Mouse (Mus musculus) midbrain, embryonic 10.5 days (tissue): Measurements from ENCODE around the gene Gm17018. TPM values are rescaled to one million over a fixed set of nuclear protein-coding genes. Genes with fewer than 3 reads are reported as not detected.
"Not testable (repeated sequence)": the region's sequence is repeated elsewhere in the genome, so short reads cannot be mapped to it uniquely, and the experiment has no call there.

Experiments
- DNase-seq: peaks from one replicate; pipeline ENCODE4 v3.0.0-alpha.2; 2017; ENCODE audit warnings: low spot score
- H3K27ac ChIP-seq: fragments of 300-500 bp; sonication (generic); replicated peaks from 2 replicates; pipeline ENCODE4 v1.5.1; 2016; ENCODE audit warnings: mild to moderate bottlenecking
- H3K27me3 ChIP-seq: fragments of 300-500 bp; sonication (generic); 2 replicates; pipeline ENCODE4 v1.6.1; 2016; ENCODE audit warnings: low read depth, mild to moderate bottlenecking; ENCODE audit not compliant: poor library complexity, severe bottlenecking
- H3K36me3 ChIP-seq: fragments of 300-500 bp; sonication (generic); 2 replicates; pipeline ENCODE4 v1.6.1; 2016; ENCODE audit warnings: mild to moderate bottlenecking, moderate library complexity
- H3K4me1 ChIP-seq: fragments of 300-500 bp; sonication (generic); 2 replicates; pipeline ENCODE4 v1.6.1; 2016
- H3K4me3 ChIP-seq: fragments of 300-500 bp; sonication (generic); 2 replicates; pipeline ENCODE4 v1.5.1; 2016; ENCODE audit warnings: mild to moderate bottlenecking, moderate library complexity
- H3K9me3 ChIP-seq: fragments of 300-500 bp; sonication (generic); replicated peaks from 2 replicates; pipeline ENCODE4 v1.6.1; 2016; ENCODE audit warnings: mild to moderate bottlenecking
- WGBS: fragments of 180-500 bp; shearing (Covaris S2); methylation state at CpG from one replicate; pipeline ENCODE4 v1.1.7; 2016; 5-methylcytosine and 5-hydroxymethylcytosine counted together
- polyA plus RNA-seq: library from polyadenylated mRNA; unstranded; fragments of >200 nt; fragmentation: Nextera tagmentation; extraction: Ambion mirVana; gene quantifications from 2 replicates; pipeline ENCODE4 v1.2.1, GENCODE M21; 2016

Gene Gm17018
- polyA plus RNA-seq, 1 experiment from 2014 or later: 47.9 TPM

DNA sequence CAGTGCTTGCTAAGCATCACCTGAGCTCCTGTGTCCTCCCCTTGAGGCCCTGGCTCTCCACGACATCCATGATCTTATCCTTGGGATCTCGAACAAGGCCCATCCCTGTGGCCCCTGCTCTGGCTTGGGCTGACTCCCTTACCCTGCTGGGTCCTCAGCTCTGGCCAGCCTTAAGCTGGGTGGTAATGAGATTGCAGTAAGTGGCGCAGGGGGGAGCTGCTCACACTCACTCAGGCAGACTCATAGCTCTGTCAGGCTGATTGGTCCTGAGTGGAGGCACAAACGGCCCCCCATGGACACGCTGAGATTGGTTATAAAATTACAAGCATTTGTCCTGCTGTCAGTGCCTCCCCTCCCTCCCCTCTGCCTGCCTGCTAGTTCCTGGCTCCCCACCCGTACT is 24.5 kb upstream of the Gm17018 start:
- no peaks in the 10 kb centered on the region for H3K9me3 ChIP-seq
- 68% methylated on average over 6 of the region's 6 CpGs for WGBS
- peaks cover 3% of the 10 kb centered on the region for H3K4me1 ChIP-seq
- no peak overlapping the region for H3K4me3 ChIP-seq
- no peaks in the 10 kb centered on the region for H3K36me3 ChIP-seq
- peaks cover 66% of the 10 kb centered on the region for H3K27me3 ChIP-seq
- no peak overlapping the region for H3K27ac ChIP-seq
- DNase-seq: no peak

DNA sequence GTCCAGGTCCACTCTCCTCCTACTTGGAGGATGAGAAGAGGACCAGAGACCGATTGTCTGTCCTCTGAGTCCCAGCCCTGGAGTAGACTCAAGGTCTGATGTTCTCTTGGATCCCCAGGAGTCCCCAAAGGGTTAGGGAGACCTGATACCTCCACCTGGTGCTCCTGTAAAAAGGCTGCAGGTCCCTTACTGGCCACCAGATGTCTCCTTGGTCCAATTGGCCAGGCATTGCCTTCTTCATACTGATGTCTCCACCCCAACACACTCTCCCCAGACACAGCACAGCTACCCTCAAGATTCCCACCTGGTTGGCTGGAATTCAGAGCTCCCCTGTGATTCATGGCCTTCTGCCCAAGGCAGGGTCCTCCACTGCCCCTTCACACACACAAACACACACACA is 22.9 kb upstream of the Gm17018 start:
- WGBS: 62% methylated on average over 1 of the region's 1 CpGs

DNA sequence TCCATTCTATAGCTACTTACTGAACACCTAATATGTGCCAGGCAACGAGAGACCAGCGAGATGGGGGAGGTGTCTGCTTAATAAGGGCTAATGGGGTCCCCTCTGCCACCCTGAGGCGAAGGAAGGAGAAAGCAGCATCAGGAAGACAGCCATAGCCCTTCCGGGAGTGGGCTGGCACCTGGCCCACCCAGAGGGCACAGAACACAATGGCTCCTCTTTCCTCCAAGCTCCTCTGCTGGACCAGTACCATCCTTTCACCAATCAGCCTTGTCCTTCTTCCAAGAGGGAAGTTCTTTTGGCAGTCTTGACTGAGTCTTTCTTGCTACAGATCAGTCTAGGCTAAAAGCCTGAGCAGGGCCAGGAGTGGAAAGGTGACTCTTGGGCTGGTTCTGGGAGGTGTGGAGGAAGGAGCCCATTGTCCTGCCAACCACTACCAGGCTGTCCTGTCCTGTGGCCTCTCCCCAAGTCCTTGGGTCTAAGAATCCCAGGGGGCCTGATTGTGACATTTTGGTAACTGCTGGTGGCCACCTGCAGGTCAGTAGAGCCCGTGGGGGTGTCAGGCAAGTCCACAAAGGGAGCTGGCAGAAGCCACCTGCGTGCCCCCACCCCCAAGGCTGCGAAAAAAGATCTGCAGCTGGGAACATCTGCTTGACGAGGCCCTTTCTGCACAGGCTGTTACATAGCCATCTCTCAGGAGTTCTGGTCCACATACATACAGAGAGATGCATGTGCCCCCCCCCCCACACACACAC is 19.6 kb upstream of the Gm17018 start:
- H3K36me3 ChIP-seq: no peaks in the 10 kb centered on the region
- no peak for DNase-seq
- H3K9me3 ChIP-seq: no peaks in the 10 kb centered on the region
- WGBS: 25% methylated on average over 8 of the region's 8 CpGs
- H3K4me3 ChIP-seq: peak overlapping the region; percentile 60
- H3K27me3 ChIP-seq: peaks cover 93% of the 10 kb centered on the region
- peaks cover 31% of the 10 kb centered on the region for H3K4me1 ChIP-seq
- H3K27ac ChIP-seq: peak overlapping the region; percentile 77

More for the DNA sequence above, 22.9 kb upstream of the Gm17018 start:
- Histone ChIP-seq H3K27me3 (peaks cover 82% of the 10 kb centered on the region), H3K36me3 (no peaks in the 10 kb centered on the region), H3K27ac (no peak overlapping the region), H3K9me3 (no peaks in the 10 kb centered on the region), H3K4me3 (no peak overlapping the region), H3K4me1 (peaks cover 14% of the 10 kb centered on the region)
- peak; percentile 43 for DNase-seq

DNA sequence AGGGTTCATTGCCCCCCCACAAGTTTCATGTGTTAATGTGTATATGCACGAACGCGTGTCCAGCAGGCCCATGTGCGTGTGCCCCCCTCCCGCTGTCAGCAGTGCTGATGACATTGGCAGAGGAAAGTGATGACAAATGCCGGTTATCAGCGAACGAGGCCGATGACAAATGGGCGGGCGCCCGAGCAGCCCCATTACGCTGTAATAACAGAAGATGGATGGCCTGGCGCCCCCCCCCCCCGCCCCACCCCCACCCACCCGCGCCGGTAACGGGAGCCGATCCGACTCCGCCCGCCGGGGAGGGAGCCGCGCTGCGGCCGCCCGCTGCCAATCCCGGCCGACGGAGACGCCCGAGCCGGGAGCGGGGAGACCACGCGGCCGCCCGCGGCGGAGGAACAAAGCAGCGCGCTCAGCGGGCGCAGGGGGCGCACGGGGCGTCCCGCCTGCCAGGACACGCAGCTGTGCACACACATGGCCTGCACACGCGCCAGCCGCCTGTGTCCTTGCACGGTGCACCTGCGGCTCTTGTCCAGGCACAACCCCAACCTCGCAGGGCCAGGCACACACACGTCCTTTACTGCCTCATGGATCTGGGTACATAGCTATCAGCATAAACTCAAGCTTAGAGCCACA is 18.9 kb upstream of the Gm17018 start:
- peak; percentile 70 for DNase-seq
- Histone ChIP-seq H3K36me3 (no peaks in the 10 kb centered on the region), H3K4me1 (peaks cover 31% of the 10 kb centered on the region), H3K4me3 (peak overlapping the region; percentile 60), H3K9me3 (no peaks in the 10 kb centered on the region), H3K27ac (peak overlapping the region; percentile 77), H3K27me3 (peaks cover 93% of the 10 kb centered on the region)
- under 1% methylated on average over 58 of the region's 58 CpGs for WGBS

- no peak for DNase-seq
- WGBS: 11% methylated on average over 3 of the region's 3 CpGs
- H3K36me3 ChIP-seq: no peaks in the 10 kb centered on the region
- no peaks in the 10 kb centered on the region for H3K9me3 ChIP-seq
- H3K27ac ChIP-seq: peak overlapping the region; percentile 77
- H3K27me3 ChIP-seq: peaks cover 95% of the 10 kb centered on the region
- H3K4me1 ChIP-seq: peaks cover 31% of the 10 kb centered on the region
- H3K4me3 ChIP-seq: peak overlapping the region; percentile 60
These were observed 18.4 kb upstream of the Gm17018 start for GRCm38 (mm10) chr19:45542061-45542460.

DNA sequence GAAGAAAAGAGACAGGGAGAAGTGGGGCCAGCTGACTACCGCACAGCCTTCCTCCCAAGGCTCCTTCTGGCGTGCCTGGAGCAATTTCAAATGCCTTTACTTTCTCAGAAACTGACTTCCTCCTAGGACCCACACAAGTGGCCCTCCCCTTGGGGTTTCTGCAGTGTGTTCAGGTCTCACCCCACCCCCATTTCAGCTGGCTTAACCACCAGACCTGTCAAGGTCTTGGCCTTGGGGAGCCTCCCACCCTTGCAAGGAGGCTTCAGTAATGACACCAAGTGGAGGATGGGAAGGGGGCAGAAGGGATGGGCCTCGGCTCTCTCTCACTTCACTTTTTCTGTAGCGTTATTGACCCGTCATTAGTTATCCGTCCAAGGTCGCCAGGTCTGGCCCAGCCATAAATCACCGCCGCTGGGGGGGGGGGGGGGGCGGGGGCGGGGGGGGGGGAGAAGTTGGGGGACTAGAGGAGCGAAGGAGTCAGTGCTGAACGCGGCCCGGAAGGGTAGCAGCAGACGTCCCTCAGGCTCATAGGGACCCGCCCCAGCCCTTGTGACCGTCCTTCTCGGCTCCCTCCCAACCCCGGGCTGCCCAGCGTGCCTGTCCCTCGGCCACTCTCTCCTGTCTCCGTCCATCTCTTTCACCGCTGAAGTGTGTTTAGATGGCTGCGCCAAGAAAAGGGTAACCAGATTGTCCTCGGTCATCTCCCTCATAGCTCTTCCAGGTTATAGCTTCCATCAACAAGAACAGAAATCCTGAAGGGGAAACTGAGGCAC is 16.1 kb upstream of the Gm17018 start:
- no peak for DNase-seq
- peaks cover 100% of the 10 kb centered on the region for H3K27me3 ChIP-seq
- under 1% methylated on average over 23 of the region's 26 CpGs for WGBS

DNA sequence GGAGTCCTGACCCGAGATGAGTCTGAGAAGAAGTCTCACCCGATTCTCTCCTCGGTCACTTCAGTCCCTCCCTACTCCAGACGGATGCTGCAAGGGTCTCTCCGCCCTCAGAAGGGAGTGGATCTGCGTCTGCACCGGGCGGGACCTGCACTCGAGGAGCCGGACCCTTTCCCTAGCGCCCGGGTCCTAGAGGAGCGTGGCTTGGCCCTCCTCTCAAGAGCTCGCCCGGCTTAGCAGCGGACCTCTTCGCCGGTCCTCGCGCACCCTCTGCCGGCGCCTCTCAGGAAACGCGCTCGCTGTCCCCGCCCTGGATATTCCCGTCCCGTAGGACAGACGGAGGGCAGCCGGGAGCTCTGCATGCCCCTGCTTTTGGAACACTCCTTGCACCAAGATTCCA is 15.5 kb upstream of the Gm17018 start:
- peaks cover 100% of the 10 kb centered on the region for H3K27me3 ChIP-seq
- peak; percentile 86 for DNase-seq
- under 1% methylated on average over 30 of the region's 30 CpGs for WGBS
- peaks cover 41% of the 10 kb centered on the region for H3K4me1 ChIP-seq
- no peak overlapping the region for H3K27ac ChIP-seq
- no peaks in the 10 kb centered on the region for H3K36me3 ChIP-seq
- no peaks in the 10 kb centered on the region for H3K9me3 ChIP-seq
- H3K4me3 ChIP-seq: peak overlapping the region; percentile 50

More for the DNA sequence above, 16.1 kb upstream of the Gm17018 start:
- Histone ChIP-seq H3K4me3 (peak overlapping the region; percentile 50), H3K27ac (no peak overlapping the region), H3K4me1 (peaks cover 41% of the 10 kb centered on the region), H3K36me3 (no peaks in the 10 kb centered on the region), H3K9me3 (no peaks in the 10 kb centered on the region)

GRCm38 (mm10) chr19:45548196-45548595 is 12.2 kb upstream of the Gm17018 start:
- not testable (repeated sequence) for DNase-seq, H3K9me3 ChIP-seq, H3K27ac ChIP-seq, H3K4me3 ChIP-seq
- peaks cover 75% of the 10 kb centered on the region for H3K27me3 ChIP-seq
- peaks cover 26% of the 10 kb centered on the region for H3K4me1 ChIP-seq
- H3K36me3 ChIP-seq: peaks cover 13% of the 10 kb centered on the region

DNA sequence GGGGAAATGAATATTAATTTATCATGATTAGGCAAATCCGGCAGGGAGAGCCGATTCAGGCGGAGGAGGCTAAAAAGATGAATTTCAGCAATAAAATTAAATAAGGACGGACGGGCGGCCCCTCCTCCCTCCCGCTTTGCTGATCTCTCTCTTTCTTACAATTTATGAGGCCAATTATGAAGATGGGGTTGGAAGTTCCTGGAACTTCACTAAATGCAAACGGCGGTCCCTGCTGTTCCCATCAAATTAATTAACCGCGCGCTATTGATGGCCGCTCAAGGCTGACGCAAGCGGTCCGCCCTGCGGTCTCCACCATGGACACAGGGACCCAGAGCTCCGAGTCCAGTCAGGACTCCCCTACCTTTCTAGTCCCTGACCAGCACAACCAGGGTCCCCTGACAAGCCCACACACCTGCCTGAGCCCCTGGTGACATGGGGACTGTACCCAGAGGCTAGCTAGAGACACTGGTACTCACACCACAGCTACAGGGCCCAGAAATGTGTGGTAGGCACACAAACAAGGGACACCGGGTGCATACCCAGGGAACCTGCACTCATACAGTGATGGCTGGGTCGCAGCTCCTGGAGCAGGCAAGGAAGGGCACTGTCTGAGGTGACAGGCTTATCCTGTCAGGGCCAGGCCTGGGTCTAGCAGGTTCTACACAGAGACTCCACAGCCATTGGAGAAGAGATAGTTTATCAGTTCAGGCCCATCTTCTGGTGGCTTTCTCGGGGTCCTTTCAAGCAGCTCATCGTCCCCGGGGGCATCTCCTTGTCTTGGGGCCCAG is 11.1 kb upstream of the Gm17018 start:
- Histone ChIP-seq H3K9me3 (no peaks in the 10 kb centered on the region), H3K27ac (peak overlapping the region; percentile 24; the same call in 1 of the 2 replicates), H3K27me3 (peaks cover 71% of the 10 kb centered on the region), H3K4me3 (no peak overlapping the region), H3K36me3 (peaks cover 24% of the 10 kb centered on the region), H3K4me1 (peaks cover 25% of the 10 kb centered on the region)
- no peak for DNase-seq
- WGBS: 78% methylated on average over 23 of the region's 23 CpGs

GRCm38 (mm10) chr19:45549948-45550347 is 10.5 kb upstream of the Gm17018 start:
- H3K36me3 ChIP-seq: peaks cover 31% of the 10 kb centered on the region
- no peak overlapping the region for H3K4me3 ChIP-seq
- no peak overlapping the region for H3K27ac ChIP-seq
- WGBS: 85% methylated on average over 4 of the region's 4 CpGs
- H3K4me1 ChIP-seq: peaks cover 19% of the 10 kb centered on the region
- no peak for DNase-seq
- peaks cover 65% of the 10 kb centered on the region for H3K27me3 ChIP-seq
- no peaks in the 10 kb centered on the region for H3K9me3 ChIP-seq

DNA sequence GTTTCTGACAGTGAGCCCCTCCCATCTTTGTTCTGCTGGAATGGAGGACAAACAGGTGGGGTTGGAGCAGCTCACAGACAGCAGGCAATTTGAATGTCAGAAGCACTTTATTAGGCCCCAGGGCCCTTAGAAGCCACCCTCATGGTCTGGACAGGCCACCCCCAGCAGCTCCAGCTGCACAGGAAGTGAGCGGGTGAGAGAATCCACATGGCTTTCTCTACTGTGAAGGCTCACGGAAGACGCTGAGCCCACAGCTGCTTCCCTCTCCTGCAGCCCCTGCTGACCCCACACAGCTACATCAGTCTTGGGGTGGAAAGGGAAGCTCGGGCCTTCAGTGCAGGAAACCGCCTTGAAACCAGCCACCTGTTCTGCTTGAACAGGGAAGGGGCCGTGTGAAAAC is 8.2 kb upstream of the Gm17018 start:
- Histone ChIP-seq H3K27ac (no peak overlapping the region), H3K9me3 (no peaks in the 10 kb centered on the region), H3K4me3 (no peak overlapping the region), H3K36me3 (peaks cover 51% of the 10 kb centered on the region), H3K4me1 (peaks cover 15% of the 10 kb centered on the region), H3K27me3 (peaks cover 42% of the 10 kb centered on the region)
- no peak for DNase-seq
- WGBS: 89% methylated on average over 6 of the region's 6 CpGs

- no peak for DNase-seq
- H3K27ac ChIP-seq: no peak overlapping the region
- 95% methylated on average over 11 of the region's 11 CpGs for WGBS
- peaks cover 23% of the 10 kb centered on the region for H3K27me3 ChIP-seq
- peaks cover 60% of the 10 kb centered on the region for H3K36me3 ChIP-seq
- H3K9me3 ChIP-seq: no peaks in the 10 kb centered on the region
- H3K4me1 ChIP-seq: peaks cover 6% of the 10 kb centered on the region; the same call in 1 of the 2 replicates
- H3K4me3 ChIP-seq: no peak overlapping the region
These were observed 6.3 kb upstream of the Gm17018 start for GRCm38 (mm10) chr19:45554136-45554535.
